Mouse (Mus musculus): ENCODE results near the gene Spp2.

Gene Spp2

DNA sequence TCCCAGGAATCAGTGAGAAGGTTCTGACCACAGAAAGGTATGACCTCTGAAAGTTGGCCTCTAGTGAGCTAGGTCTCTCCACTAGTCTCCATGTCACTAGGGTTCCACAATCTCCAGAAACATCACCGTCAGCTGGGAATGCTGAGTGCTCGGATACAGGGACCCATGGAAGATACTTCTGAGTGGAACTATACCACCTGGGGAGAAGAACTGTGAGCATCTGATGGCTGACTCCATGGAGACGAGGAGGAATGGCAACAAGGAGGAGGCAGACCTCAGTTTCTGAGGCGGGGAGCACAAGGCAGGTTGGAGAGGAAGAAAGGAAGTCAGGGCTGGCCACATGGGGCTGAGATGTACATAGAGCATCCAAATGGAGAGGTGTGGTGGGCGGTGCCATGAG is 52.9 kb downstream of the Spp2 start:
- in situ Hi-C loops (cut with MboI; ENCODE audit: low pct_unique_long_range_greater_than_20kb in 1 of 2, low sequenced_read_pairs in 2 of 2, unreplicated experiment in 1 of 2) = no loop called here

DNA sequence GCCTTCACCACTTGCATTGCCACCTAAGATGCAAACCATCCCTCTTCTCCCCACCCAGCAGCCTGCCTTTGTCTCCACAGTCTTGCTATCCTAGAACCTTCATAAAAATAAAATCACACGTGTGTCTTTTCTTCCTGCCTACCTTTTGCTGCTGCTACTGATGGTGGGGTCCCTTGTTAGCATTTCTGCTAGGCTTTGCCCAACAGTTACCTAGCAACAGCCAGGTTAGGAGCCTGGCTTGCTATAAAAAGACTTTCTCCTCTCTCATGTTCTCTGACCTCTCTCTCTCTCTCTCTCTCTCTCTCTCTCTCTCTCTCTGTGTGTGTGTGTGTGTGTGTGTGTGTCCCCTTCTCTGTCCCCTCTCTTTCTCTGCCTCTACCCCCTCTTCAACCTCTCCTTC is 54.3 kb downstream of the Spp2 start:
- in situ Hi-C loops (cut with MboI; ENCODE audit: low pct_unique_long_range_greater_than_20kb in 1 of 2, low sequenced_read_pairs in 2 of 2, unreplicated experiment in 1 of 2) = no loop called here

DNA sequence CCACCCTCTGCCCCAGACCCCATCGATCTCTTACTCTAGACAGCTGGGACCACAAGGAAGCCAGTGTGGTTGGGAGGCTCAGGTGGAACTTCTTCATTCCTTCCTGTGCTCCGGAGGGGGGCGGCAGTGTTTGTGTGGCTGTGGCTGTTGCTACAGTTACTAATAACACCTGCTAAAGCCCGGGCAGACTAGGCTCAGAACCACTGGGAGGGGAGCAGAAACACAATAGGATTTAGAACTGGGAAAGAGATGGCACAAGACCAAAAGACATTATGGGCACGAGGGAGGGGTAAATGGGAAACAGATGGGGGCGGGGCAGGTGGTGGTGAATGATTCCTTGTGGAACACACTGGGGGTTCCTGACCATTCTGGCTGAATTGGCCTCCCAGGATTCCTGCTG is 55.7 kb downstream of the Spp2 start:
- in situ Hi-C loops (cut with MboI; ENCODE audit: low pct_unique_long_range_greater_than_20kb in 1 of 2, low sequenced_read_pairs in 2 of 2, unreplicated experiment in 1 of 2) = no loop called here

DNA sequence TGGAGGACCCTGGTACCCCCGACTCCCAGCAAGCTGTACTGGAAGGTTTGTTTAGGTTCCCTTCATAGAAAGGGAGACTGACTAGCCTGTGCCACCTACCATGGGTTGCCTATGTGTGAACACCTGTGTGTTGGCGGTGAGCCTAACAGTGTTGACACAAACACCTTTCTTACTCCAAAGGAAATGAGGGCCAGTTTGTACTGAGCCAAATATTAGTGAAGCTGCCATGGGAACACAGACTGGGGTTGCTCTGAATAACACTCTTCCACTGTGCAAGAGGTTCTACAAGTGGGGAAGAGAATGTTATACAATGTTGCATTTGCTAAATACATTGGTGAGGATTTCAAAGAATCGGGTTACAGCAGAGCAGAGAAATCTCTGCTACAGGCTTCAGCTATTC is 56.5 kb downstream of the Spp2 start:
- in situ Hi-C loops (cut with MboI; ENCODE audit: low pct_unique_long_range_greater_than_20kb in 1 of 2, low sequenced_read_pairs in 2 of 2, unreplicated experiment in 1 of 2) = no loop called here

DNA sequence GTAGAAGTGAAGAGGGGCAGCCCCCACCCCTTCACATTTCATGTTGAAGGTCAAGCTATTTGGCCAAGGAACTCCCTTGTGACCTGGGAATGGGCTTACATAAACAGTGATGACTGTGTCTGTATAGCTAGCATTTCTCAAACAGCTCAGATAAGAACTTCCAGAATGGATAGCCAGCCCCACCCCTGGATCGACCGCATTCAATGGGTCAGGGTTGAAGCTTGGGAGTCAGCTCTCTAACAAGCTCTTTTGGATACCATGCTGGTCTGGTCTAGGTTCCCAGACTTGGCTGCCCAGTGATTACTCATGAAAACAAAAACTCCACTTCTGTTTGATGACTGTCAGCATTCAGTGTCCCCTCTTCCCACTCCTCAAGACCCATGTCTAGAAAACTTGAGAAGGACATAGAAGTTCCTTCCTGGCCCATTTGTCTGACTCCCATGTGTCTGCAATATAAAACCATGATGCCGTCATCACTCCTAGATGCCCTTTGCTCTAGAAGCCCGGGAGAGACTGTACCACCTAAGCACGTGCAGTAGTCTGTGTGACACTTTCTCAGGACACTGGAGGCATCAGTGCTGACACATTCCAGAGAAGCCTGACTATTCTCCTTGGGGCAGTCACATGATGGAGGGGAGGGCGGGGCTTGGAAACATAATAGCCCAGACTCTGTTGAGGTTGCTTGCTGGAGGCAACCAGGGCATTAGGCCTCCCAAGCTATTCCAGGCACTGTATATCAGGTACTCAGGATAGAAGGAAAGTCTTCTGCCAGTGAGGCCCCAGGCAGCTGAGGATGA is 57.5 kb downstream of the Spp2 start:
- in situ Hi-C loops (cut with MboI; ENCODE audit: low pct_unique_long_range_greater_than_20kb in 1 of 2, low sequenced_read_pairs in 2 of 2, unreplicated experiment in 1 of 2) = no loop called here

DNA sequence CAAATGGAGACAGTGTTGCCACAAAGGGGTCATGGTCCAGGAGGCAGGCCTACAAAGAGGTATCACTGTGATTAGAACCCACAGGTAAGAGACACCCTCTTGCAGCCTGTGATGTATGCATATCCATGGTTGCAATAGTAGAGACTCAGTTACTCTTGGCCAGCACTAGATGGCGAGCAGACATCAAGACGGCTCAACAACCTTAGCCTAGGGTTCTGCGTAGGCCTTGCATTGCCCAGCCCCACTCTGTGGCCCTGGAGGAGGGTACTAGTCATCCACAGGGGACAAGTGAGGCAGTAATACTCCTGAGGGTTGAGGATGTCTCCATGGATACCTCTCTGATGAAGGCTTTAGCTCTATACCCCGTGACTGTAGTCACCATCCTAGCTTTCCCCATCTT is 59.0 kb downstream of the Spp2 start:
- in situ Hi-C loops (cut with MboI; ENCODE audit: low pct_unique_long_range_greater_than_20kb in 1 of 2, low sequenced_read_pairs in 2 of 2, unreplicated experiment in 1 of 2) = no loop called here

DNA sequence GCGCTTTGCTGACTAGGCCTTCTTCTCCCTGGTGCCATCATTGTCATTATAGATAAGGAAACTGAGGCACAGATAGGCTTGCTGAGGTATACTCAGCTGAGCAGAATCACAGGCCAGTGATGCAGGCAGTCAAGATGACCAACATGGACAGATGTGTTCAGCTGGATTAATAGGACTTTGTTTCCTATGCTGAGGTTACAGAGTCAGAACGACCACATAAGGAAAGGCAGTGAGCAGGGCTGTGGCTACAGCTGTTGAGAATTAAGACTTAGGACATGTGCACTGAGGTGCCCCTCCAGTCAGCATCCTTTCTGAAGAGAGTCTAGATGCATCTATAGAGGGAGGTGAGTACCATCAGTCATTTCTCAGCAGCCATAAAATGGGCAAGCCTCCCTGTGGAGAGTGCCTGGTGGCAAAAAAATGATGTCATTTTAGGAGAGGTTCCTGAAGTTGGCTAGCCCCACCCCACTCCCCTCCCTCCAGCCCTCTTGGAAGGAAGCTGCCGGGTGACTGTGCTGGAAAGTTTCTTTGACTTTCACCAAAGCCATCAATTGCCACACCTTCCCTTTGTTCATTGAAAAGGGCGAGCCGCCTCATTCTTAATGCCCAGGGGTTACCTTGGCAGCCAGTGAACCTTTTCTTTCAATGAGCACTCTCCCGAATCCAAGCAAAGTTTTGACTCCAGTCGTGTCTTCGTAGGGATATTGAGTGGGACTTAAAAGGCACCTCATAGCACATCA is 59.7 kb downstream of the Spp2 start:
- in situ Hi-C loops (cut with MboI; ENCODE audit: low pct_unique_long_range_greater_than_20kb in 1 of 2, low sequenced_read_pairs in 2 of 2, unreplicated experiment in 1 of 2) = no loop called here

DNA sequence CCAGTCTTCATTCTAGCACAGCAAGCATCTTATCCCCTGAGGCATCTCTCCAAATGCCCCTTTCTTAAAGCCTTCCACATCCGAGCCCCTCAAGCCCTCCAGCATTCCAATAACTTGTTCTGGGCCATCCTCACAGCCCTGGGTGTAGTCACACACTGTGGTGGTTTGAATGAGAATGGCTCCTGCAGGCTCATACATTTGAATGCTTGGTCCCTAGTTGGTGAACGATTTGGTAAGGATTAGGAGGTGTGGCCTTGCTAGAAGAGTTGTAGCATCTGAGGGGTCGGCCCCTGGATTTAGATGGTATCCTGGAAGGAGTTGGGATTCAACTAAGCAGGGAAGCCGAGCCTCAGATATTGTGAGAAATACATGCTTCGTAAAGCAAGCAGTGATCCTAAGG is 61.1 kb downstream of the Spp2 start:
- in situ Hi-C loops (cut with MboI; ENCODE audit: low pct_unique_long_range_greater_than_20kb in 1 of 2, low sequenced_read_pairs in 2 of 2, unreplicated experiment in 1 of 2) = no loop called here

DNA sequence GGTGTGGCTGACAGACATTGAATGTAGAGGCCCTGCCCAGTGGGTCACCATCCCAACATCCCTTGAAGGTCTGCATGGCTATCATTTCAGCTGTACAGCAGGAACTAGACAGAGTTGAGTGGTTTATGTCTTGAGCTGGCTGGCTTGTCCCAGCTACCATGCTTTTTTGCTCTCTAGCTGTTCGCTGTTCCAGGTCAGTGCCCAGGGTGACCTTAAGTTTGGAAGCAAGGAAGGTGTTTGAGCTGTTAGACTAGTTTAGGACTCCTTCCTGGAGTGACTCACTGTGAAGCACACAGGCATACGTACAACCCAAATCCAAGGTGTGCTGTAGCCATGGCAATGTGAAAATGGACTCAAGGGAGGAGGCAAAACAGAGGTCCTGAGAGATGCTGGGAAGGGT is 61.6 kb downstream of the Spp2 start:
- in situ Hi-C loops (cut with MboI; ENCODE audit: low pct_unique_long_range_greater_than_20kb in 1 of 2, low sequenced_read_pairs in 2 of 2, unreplicated experiment in 1 of 2) = no loop called here

DNA sequence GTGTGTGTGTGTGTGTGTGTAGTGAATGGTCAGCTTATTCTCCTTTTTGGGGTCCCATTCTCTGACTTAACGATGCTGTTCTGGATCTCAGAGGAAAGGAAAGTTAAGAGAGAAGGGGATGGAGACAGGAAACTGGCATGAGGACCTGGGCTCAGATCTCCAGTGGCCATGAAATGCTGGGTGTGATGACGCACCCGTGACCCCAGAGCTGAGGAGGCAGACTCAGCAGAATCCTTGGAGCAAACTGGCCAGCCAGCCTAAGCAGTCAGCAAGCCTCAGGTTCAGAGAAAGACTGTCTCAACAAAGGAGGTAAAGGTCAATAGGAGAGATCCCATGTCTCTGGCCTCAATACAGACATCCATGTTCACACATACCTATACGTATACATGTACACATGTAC is 63.0 kb downstream of the Spp2 start:
- in situ Hi-C loops (cut with MboI; ENCODE audit: low pct_unique_long_range_greater_than_20kb in 1 of 2, low sequenced_read_pairs in 2 of 2, unreplicated experiment in 1 of 2) = no loop called here

DNA sequence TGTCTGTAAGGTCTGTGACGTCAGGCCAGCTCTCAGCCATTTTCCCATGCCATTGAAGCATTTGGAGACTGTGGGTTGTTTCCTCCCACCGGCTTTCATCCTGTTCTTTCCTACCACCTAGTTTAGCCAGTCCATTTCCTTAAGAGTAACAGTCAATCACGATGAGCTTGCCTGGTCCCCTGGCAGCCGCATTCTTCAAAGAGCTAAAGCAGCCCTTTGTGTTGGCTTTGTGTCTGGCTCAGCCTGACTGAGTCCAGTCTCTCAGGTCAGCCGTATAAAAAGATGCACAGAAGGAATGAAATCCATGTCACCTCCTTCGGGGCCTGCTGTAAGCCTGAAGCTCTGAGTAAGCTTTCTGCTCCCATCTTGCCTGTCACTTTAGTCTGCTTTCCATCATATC is 65.5 kb downstream of the Spp2 start:
- in situ Hi-C loops (cut with MboI; ENCODE audit: low pct_unique_long_range_greater_than_20kb in 1 of 2, low sequenced_read_pairs in 2 of 2, unreplicated experiment in 1 of 2) = no loop called here

DNA sequence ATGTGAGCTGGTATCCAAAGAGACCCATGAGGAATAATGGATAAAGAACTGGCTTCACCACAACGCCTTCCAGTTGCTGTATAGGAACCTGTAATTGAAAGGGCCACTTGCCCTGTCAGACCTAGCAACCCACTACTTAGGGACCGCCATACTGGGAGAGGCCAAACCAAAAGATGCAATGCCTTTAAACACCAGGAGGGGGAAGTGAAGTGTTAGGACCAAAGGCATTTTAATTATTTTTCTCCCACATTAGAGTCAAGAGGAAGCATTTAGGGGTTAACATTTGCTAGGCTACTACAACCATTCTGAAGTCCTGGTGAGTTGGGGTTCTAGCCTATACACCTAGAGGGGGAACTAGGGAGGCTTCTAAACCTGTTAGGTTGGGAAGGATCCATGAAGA is 67.1 kb downstream of the Spp2 start:
- in situ Hi-C loops (cut with MboI; ENCODE audit: low pct_unique_long_range_greater_than_20kb in 1 of 2, low sequenced_read_pairs in 2 of 2, unreplicated experiment in 1 of 2) = no loop called here

DNA sequence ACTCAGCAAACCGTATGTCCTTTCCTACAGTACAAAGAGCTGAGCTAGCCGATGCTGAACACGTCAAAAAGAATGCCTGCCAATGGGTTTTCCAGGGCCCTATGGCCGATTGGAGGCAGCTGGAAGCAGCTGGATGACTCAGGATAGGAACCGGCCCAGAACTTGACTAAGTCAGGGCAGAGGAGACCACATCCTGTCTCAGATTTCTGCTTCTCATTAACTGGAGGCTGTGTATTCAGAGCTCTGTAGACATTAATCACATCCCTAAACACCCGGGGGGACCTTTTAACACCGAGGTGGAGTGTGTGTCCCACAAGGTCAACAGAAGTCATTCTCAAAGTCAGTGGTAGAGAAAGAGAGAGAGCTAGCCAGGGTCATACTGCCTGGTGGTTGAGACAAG is 67.8 kb downstream of the Spp2 start:
- in situ Hi-C loops (cut with MboI; ENCODE audit: low pct_unique_long_range_greater_than_20kb in 1 of 2, low sequenced_read_pairs in 2 of 2, unreplicated experiment in 1 of 2) = no loop called here

DNA sequence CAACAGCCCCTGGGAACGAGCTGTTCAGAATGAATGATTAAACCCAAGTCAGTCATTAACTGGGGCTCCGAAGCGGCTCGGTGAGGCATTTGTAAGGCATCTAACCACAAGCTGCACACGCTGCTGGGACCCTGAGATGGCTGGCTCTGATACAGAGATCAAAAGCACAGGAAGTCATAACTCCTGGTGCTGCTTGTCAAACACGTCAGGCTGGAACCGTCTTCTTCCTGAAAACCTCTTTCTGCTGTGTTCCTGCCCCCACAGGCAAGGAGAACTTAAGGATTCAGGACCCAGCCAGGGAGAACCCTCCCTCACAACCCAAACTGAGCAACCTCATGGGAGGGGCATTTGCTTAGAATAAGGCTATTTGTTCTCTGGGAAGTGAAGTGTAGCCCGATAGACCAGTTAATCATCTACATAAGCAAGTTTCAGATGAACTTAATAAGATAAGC is 68.8 kb downstream of the Spp2 start:
- in situ Hi-C loops (cut with MboI; ENCODE audit: low pct_unique_long_range_greater_than_20kb in 1 of 2, low sequenced_read_pairs in 2 of 2, unreplicated experiment in 1 of 2) = no loop called here
